Mouse (Mus musculus) cerebellum, adult 9-10 months (tissue): ENCODE data around the gene Hs6st3.

Experiments used
- DNase-seq: peaks from one replicate; pipeline ENCODE4 v3.0.0; 2022

Gene Hs6st3

GRCm38 (mm10) chr14:119667421-119667820 lies 529.3 kb downstream of the Hs6st3 start:
- no peak for DNase-seq

- DNase-seq: no peak
These were observed 532.9 kb downstream of the Hs6st3 start for GRCm38 (mm10) chr14:119670836-119671587.

DNA sequence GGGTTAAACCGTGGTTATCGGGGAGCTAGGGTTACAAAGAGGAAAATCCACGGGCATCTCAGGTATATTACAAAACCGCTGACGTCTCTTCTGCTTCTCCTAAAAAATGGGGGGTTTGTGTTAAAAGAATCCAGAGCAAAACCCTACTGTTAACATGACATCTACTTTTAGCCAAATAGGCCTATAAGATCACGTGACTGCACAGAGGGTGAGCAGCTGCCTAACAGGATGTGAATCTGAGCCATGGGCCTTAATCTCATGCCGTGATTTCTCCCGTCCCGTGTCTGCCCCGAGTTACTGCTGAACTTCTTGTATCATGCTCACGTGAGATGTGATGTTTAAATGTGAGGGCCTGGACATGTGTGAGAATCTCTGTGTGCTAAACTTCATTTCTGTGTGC lies 540.4 kb downstream of the Hs6st3 start:
- DNase-seq: no peak

GRCm38 (mm10) chr14:119680052-119680451 lies 541.9 kb downstream of the Hs6st3 start:
- DNase-seq: no peak

- no peak for DNase-seq
These were observed 549.7 kb downstream of the Hs6st3 start for GRCm38 (mm10) chr14:119687885-119688284.

- DNase-seq: no peak
These were observed 561.8 kb downstream of the Hs6st3 start for GRCm38 (mm10) chr14:119699982-119700381.

GRCm38 (mm10) chr14:119714712-119715111 lies 576.6 kb downstream of the Hs6st3 start:
- no peak for DNase-seq

- no peak for DNase-seq
These were observed 579.2 kb downstream of the Hs6st3 start for GRCm38 (mm10) chr14:119717323-119717722.

DNA sequence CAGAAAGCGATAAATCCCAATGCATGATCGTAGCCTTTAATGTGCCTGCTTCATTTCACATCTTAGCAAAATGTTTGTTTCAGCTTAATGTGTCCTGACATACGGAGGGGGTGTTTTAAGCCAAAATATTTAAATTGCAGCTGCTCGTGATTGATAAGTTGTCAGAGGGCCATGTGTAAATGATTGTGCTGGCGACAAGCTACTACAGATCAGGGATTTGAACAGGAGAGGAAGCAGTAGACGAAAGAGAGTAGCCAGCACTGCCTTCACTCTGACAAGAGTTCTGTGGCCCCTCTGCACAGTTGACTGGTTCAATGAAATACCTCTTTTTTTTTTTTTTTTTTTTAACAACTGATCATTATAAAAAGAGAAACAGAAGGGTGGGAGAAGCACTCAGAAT lies 587.0 kb downstream of the Hs6st3 start:
- DNase-seq: no peak

- no peak for DNase-seq
These were observed 593.4 kb downstream of the Hs6st3 start for GRCm38 (mm10) chr14:119731436-119732080.

GRCm38 (mm10) chr14:119732219-119732618 lies 594.1 kb downstream of the Hs6st3 start:
- no peak for DNase-seq

GRCm38 (mm10) chr14:119737408-119737961 lies 599.3 kb downstream of the Hs6st3 start:
- DNase-seq: no peak

DNA sequence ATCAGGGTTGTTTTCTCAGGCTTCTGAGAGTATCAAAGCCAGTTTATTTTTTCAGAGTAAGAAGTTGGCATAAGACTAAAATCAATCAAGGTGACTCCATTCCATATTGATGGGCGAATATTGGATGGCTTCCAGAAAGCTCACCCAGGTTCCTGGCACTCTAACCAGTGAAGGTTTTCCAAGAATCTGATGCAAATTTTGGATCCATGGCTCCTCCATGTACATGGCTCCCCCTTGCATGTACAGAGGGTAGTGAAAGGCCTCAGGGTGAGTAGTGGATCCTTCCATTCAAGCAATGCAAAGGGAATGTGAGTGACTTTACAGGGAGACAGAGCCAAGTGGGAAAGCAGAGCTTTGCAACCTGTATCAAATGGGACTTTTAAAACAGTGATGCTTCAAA lies 603.6 kb downstream of the Hs6st3 start:
- DNase-seq: no peak

GRCm38 (mm10) chr14:119761376-119761775 lies 623.2 kb downstream of the Hs6st3 start:
- no peak for DNase-seq

- DNase-seq: no peak
These were observed 633.9 kb downstream of the Hs6st3 start for GRCm38 (mm10) chr14:119772040-119772439.

DNA sequence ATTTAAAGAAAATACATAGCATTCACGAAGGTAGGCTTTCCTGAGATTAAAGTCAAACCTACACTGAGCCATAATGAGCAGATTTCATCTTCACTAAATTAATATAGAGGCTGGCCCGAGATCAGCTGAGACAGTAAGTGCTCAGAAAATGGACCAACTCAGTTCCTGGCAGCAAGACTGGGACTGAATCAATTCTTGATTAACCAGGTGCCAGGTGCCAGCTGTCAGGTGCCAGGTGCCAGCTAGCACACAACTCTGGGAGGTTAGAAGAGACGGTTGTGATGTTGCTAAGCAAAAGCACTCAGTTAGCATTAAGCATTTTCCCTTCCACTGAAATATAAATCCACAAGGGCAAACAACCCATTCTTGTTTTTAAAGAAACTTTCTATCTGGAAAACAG lies 638.1 kb downstream of the Hs6st3 start:
- DNase-seq: peak; percentile 11

DNA sequence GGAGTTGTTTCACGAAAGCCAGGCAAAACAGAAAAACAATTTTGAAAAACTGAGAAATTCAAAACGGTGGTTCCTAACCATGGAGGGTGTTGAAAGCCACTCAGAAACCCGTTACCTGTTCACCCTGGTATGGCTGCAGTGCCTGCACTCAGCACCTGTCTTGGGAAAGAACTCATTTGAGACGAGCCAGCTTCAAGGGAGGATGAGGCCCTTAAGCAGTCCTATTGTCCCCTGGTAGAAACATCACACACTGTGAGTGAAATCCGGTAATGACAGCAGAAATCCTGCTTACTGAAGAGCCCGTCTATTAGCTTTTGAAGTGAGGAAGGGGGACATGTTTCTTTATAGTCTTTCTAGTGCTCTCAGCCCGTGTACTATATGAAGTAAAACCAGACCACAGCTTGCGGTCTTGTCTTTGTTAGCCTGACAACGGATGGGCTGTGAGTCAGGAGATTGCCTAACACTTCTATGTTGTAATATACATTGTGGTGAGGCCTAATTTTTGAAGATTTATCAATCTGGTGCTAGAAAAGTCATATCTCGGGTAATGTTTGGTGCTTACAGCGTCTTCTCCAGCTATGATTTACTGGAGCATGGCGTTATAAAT lies 641.9 kb downstream of the Hs6st3 start:
- no peak for DNase-seq

- no peak for DNase-seq
These were observed 643.0 kb downstream of the Hs6st3 start for GRCm38 (mm10) chr14:119781111-119781510.

DNA sequence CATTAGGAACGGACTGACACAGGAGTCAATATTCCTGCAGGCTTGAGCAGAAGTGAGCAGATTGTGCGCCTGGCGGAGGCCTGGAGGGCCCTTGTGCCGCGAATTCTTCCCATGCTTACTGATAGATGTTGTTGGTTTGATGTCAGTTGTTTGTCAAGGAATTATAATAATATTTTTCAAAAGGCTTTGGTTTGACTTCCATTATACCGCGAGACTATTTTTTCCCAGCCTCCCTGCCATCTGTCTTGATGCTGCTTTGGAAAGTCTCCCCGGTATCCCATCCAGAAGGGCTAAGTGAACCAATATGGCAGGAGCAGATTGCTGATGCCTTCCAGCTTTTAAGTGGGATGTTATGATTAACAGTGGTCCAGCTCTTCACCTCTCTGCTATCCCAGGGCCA lies 651.3 kb downstream of the Hs6st3 start:
- DNase-seq: no peak

DNA sequence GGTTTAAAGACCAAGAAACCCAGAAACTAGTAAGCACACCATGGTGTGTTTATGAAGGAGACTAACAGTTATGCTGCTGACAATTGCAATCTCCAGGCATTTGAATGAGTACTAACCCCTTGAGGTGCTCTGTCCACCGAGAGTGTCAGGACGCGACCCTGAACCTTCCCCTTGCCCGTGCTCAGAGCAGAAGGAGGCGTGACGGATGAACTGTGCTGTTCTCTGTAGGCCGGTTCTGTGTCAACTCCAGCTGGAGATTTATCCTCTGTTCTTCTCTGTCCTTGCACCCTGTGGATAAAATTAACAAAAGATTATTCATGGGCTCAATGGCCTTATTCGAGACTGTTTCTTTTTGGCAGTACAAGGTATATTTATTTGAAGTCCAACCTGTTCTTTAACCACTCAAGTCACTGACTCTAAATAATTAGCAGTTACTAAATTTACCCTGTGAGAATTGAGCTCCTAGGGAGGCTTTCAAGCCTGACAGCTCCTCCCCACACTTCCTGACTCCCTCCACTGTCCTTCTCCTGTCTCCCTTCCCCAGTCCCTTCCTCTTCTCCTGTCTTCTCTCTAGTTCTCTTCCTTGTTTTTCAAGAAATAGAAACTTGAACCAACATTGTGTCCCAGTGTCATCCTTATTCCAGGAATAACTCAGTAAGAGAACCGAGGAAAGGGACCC lies 659.2 kb downstream of the Hs6st3 start:
- DNase-seq: no peak

GRCm38 (mm10) chr14:119798561-119798960 lies 660.4 kb downstream of the Hs6st3 start:
- no peak for DNase-seq

- DNase-seq: no peak
These were observed 662.7 kb downstream of the Hs6st3 start for GRCm38 (mm10) chr14:119800856-119801255.

DNA sequence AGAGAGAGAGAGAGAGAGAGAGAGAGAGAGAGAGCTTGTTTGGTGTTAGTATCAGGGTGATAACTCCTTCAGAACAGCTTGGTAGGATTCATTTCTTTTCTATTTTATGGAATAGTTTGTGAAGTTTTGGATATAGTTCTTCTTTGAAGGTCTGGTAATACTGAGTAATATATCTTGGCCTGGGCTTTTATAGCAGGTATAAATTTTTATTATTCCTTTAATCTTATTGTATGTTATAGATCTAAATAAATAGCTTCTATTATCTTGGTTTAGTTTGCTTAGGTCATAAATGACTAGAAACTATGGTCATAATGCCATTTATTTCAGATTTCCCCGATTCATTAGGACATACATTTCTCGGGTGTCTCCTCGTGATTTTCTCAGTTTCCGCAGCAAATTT lies 675.8 kb downstream of the Hs6st3 start:
- no peak for DNase-seq
